Comparison of ENCODE assay signal across 9 mouse cellular contexts in genomic region chr2:45431366-45431765, GRCm38 (mm10).
"Had no signal": no experiment of that assay in that cellular context is flagged by ENCODE, and none has a peak within 500 bp of the region (broad histone marks: within the 10 kb centered on the region; RNA-seq: fewer than 3 reads in every experiment).

No protein-coding gene starts in this region.

- DNase-seq: gastrocnemius, postnatal 14 days; gastrocnemius, postnatal 36 days; heart, adult 11 months; heart, adult 2 months; heart, postnatal 14 days; heart, postnatal 36 days; layer of hippocampus, adult 9-11 months; layer of hippocampus, postnatal 36 days; left cerebral cortex, postnatal 4 days had no signal
